Mouse (Mus musculus) olfactory bulb, adult 2 months (tissue): ENCODE results near the gene Auts2. TPM values are rescaled to one million over a fixed set of nuclear protein-coding genes. Genes with fewer than 3 reads are reported as not detected.

Source experiments
- H3K27ac ChIP-seq: fragments of 200-500 bp; 2 replicates; pipeline ENCODE4 v1.5.1; 2012; ENCODE audit warnings: low read depth, low read length; ENCODE audit not compliant: insufficient read depth
- H3K4me1 ChIP-seq: fragments of 200-500 bp; 2 replicates; pipeline ENCODE4 v1.6.1; 2012; ENCODE audit warnings: low read length; ENCODE audit not compliant: control insufficient read depth, insufficient read depth
- H3K4me3 ChIP-seq: fragments of 200-500 bp; 2 replicates; pipeline ENCODE4 v1.5.1; 2012; ENCODE audit warnings: mild to moderate bottlenecking, low read depth, low read length, moderate library complexity; ENCODE audit not compliant: insufficient read depth
- CTCF ChIP-seq: fragments of 200-500 bp; IDR thresholded peaks from 2 replicates; pipeline ENCODE4 v1.5.1; 2012; ENCODE audit warnings: low read depth, mild to moderate bottlenecking, low read length, moderate library complexity; ENCODE audit not compliant: insufficient read depth
- POLR2A ChIP-seq: fragments of 200-500 bp; IDR thresholded peaks from 2 replicates; pipeline ENCODE4 v1.6.1; 2012; ENCODE audit warnings: mild to moderate bottlenecking, low read depth, low read length, moderate library complexity; ENCODE audit not compliant: insufficient read depth
- WGBS: fragments of 180-500 bp; shearing (Covaris S2); methylation state at CpG from one replicate; pipeline ENCODE4 v1.1.7; 2018; 5-methylcytosine and 5-hydroxymethylcytosine counted together
- polyA plus RNA-seq: library from polyadenylated mRNA; stranded (reverse); fragments of >200 nt; gene quantifications from 2 replicates; pipeline ENCODE4 v1.2.4, GENCODE M21; 2012; ENCODE audit warnings: low replicate concordance; ENCODE audit not compliant: missing spikeins, insufficient read depth, insufficient read length

Auts2 gene
- polyA plus RNA-seq, 1 experiment, result not detected

DNA sequence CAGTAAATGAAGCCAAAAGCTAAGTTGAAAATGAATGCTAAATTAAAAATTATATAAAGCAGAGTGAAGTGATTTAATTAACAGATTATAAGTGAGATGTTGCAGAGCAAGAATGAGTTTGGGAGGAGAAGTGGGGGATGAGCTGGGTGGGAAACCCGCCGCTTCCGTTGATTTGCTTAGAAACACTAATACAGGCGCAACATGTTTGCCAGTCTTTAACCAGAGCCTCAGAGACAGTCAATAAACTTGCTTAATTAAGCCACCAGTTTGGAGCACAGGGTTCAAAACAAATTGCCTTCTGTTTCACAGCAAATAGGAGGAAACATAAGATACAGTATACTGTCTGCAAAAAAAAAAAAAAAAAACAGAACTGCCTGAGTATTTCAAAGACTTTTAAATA is 579.6 kb downstream of the Auts2 start:
- WGBS, result 93% methylated on average over 4 of the region's 4 CpGs
- Histone ChIP-seq H3K4me3 (no peak overlapping the region), H3K27ac (no peak overlapping the region), H3K4me1 (peaks cover 5% of the 10 kb centered on the region)
- TF ChIP-seq CTCF (no peak), POLR2A (no peak)

DNA sequence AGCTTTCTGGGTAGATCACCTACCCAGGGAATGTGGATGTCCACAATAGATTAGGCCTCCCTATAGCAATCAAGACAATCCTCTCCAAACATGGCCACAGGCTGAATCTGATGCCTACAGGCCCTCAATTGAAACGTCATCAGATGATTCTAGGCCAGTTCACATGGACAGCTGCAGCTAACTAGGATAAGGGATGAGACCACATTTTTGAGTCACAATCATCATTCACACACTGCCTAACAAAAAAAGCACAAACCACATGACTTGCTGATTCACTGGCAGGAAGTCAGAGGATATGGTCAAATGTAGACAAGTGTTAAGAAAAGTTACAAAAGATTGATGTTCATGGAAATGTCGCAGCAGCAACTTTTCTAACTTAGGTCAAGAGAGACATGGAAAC is 581.3 kb downstream of the Auts2 start:
- TF ChIP-seq CTCF (no peak), POLR2A (no peak)
- Histone ChIP-seq H3K4me1 (no peaks in the 10 kb centered on the region), H3K27ac (no peak overlapping the region), H3K4me3 (no peak overlapping the region)
- whole genome bisulfite sequencing, result 85% methylated on average over 2 of the region's 2 CpGs

DNA sequence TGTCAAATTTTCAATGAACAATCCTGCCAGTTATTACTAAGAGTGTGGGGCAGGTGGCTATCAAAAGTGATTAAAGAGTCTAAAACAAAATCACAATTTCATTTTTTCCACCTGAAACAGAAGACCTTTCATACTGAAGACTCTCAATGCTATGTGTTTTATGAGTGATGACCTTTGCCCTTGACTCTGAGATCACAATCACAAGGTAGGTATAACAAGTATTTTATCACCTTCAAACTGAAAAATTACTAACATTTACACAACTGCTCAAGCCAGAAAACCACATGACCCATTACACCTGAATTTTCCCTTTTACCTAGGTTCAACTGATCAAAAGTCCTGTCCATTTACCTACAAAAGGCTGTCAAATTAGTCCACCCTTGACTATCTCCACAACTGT is 582.7 kb downstream of the Auts2 start:
- Histone ChIP-seq H3K27ac (no peak overlapping the region), H3K4me3 (no peak overlapping the region), H3K4me1 (peaks cover 4% of the 10 kb centered on the region)
- TF ChIP-seq POLR2A (no peak), CTCF (no peak)

DNA sequence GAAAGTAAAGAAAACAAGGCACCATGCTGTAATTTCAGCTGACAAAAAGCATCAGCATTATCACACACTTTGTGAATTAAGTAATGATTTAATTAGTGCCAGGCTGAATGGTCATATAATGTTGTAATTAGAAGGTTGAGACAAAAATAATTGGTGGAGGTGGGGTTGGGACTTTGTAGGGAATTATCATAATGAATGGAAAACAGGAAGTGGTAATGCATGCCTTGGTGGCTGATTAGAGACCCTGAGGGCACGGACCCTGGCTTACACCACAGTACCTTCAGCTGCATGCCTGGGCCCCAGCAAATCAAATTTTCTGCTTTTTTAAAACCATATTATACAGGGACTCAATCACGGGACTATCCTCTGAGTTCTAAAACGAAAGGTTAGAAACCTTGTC is 586.1 kb downstream of the Auts2 start:
- Histone ChIP-seq H3K4me1 (peaks cover 4% of the 10 kb centered on the region), H3K4me3 (no peak overlapping the region), H3K27ac (no peak overlapping the region)
- TF ChIP-seq POLR2A, result no peak
- TF ChIP-seq CTCF, result no peak
- WGBS, result 74% methylated on average over 3 of the region's 3 CpGs

DNA sequence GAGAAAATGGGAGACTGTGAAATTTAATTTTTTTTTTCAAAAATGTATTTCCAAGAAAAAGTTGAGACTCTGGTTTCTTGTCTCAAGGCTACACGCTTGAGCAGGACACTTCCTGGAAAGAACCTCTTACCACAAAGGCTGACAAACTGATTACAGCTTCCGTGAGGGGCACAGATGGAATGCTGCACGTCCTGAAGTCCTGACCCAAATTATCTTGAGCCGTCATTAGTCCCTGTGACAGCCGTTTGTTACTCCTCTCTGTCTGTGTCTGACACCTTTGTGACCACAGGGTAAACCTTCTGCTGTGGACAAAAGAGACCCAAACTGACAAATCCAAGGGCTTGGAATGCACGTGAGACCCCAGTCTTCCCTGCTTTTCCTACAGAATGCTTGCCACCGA is 587.1 kb downstream of the Auts2 start:
- no peak for TF ChIP-seq POLR2A
- TF ChIP-seq CTCF, result no peak

DNA sequence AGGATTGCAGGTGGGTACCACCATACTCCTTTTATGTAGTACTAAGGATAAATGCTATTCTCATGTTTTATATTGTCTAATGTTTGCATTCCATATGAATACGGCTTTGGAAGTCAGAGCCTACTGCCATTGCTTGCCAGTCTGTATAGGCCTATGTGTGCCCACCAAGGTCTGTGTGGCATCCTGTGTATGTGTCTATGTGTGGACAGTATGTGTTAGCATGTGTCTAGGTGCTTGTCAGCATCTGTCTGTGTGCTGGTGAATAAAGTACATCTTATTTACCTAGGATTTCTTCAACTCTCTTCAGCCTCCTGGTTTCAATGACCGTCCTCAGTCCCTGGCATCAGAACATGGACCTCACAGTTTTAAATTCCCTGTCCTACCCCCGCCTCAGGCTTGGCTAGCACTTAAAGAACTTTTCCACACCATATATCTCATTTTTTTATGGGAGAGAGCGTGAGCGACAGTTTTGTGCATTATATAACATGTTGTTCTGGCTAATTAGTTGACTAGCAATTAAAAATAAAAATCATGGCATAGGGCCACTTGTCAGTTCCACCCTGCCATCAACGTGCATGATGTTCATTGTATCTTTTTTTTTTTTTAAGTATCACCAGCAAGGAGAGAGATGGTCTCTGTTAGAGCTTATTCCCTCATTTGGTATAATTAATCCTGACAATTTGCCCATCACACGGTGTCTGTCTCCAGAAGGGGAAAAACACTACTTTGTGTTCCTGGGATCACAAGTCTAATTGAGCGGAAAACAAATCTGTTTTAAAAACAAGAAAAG is 587.7 kb downstream of the Auts2 start:
- WGBS, result 73% methylated on average over 8 of the region's 8 CpGs
- Histone ChIP-seq H3K4me1 (peaks cover 4% of the 10 kb centered on the region), H3K4me3 (no peak overlapping the region), H3K27ac (no peak overlapping the region)
- no peak for TF ChIP-seq CTCF
- no peak for TF ChIP-seq POLR2A

More for the DNA sequence above, 587.1 kb downstream of the Auts2 start:
- Histone ChIP-seq H3K4me3 (no peak overlapping the region), H3K27ac (no peak overlapping the region), H3K4me1 (peaks cover 4% of the 10 kb centered on the region)
- 64% methylated on average over 7 of the region's 7 CpGs for WGBS

DNA sequence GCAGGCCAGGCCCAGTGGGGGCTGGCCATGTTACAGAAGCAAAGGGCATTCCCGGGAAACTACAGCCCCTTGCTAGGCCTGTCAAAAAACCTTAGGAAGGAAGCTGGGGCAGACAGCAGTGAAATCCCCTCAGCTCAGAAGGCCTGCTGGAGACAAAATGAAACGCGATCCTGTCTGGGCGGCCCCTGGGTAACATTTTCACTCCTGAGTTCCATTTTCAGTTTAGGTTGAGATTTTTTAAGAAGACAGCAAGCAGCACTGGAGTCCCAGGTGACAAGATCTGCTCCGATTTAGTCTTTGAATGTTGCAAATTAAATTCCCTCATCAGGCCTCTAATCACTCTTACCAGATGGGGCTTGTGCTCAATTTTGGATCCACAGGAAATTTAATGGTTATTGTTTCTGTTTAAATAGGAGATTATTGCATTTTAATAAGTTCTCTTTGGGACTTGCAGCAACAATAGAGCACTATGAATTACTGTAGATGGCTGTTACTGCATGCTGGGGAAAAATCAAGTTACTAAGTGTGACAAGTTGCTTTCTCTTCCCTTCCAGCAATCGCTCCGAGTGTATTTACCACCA is 594.5 kb downstream of the Auts2 start:
- peaks cover 3% of the 10 kb centered on the region; the same call in 1 of the 2 replicates for H3K4me1 ChIP-seq
- H3K4me3 ChIP-seq, result no peak overlapping the region
- WGBS, result 70% methylated on average over 7 of the region's 7 CpGs
- H3K27ac ChIP-seq, result no peak overlapping the region
- no peak for TF ChIP-seq POLR2A
- no peak for TF ChIP-seq CTCF

DNA sequence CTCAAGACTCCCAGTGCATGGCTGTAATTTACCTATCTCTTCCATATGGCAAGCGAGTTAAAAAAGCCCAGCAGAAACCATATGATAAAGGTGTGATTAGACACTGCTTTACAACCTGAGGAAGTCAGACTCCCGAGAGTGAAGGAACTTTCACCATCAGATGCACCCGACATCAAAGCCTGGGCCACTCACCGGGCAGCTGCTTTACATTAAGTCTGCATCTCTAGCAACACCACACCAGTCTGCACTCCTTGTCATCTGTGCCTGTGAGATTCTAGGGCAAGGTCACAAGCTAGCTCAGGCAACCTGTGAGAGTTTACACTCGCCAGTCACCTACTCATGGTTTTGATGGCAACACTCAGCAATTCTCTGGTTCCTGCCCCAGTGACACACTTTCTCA is 596.3 kb downstream of the Auts2 start:
- no peak for TF ChIP-seq POLR2A
- TF ChIP-seq CTCF, result no peak
- Histone ChIP-seq H3K4me3 (no peak overlapping the region), H3K27ac (no peak overlapping the region), H3K4me1 (peaks cover 3% of the 10 kb centered on the region; the same call in 1 of the 2 replicates)
- 93% methylated on average over 5 of the region's 5 CpGs for WGBS

DNA sequence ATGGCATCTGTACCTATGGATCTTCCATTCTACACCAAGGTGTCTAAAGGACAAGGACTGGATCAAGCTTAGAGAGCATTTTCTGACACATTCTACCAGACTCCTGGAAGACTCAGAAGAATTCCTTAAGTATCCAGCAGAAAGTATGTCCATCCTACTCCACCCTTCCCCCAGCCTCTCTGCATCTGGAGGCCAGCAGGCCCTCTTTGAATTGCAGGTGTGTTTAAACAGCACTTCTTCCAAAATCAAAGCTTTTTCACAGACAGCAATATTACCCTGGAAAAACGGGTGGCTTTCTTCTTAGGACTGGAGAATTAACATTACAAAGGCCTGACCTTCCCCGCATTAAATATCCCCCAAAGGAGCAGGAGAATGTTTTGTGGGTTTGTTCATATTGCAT is 598.4 kb downstream of the Auts2 start:
- TF ChIP-seq CTCF (no peak), POLR2A (no peak)
- WGBS, result 61% methylated on average over 2 of the region's 2 CpGs
- Histone ChIP-seq H3K4me1 (peaks cover 3% of the 10 kb centered on the region; the same call in 1 of the 2 replicates), H3K27ac (no peak overlapping the region), H3K4me3 (no peak overlapping the region)
